Mouse (Mus musculus) forebrain, embryonic 12.5 days (tissue): ENCODE measurements around the gene Ddx17. TPM values are rescaled to one million over a fixed set of nuclear protein-coding genes. Genes with fewer than 3 reads are reported as not detected.

Experiments used
- ATAC-seq: fragments of 200-750 bp; cut with Nextera tagmentation; 2 replicates; pipeline ENCODE4 v1.8.0; 2017; ENCODE audit warnings: moderate TSS enrichment; ENCODE audit not compliant: low FRiP score
- H3K27ac ChIP-seq: fragments of 300-500 bp; sonication (generic); 2 replicates; pipeline ENCODE4 v1.5.1; 2016; ENCODE audit warnings: mild to moderate bottlenecking
- H3K27me3 ChIP-seq: fragments of 300-500 bp; sonication (generic); 2 replicates; pipeline ENCODE4 v1.6.1; 2016; ENCODE audit warnings: mild to moderate bottlenecking
- H3K36me3 ChIP-seq: fragments of 300-500 bp; sonication (generic); replicated peaks from 2 replicates; pipeline ENCODE4 v1.6.1; 2016; ENCODE audit warnings: mild to moderate bottlenecking
- H3K4me1 ChIP-seq: fragments of 300-500 bp; sonication (generic); 2 replicates; pipeline ENCODE4 v1.6.1; 2016
- H3K4me2 ChIP-seq: fragments of 300-500 bp; sonication (generic); 2 replicates; pipeline ENCODE4 v1.6.1; 2016; ENCODE audit warnings: mild to moderate bottlenecking, moderate library complexity
- H3K4me3 ChIP-seq: fragments of 300-500 bp; sonication (generic); replicated peaks from 2 replicates; pipeline ENCODE4 v1.5.1; 2016; ENCODE audit warnings: mild to moderate bottlenecking
- H3K9ac ChIP-seq: fragments of 300-500 bp; sonication (generic); 2 replicates; pipeline ENCODE4 v1.6.1; 2016; ENCODE audit warnings: mild to moderate bottlenecking
- H3K9me3 ChIP-seq: fragments of 300-500 bp; sonication (generic); 2 replicates; pipeline ENCODE4 v1.6.1; 2016
- WGBS: fragments of 180-500 bp; shearing (Covaris S2); methylation state at CpG from one replicate; pipeline ENCODE4 v1.1.7; 2016; 5-methylcytosine and 5-hydroxymethylcytosine counted together
- microRNA-seq: library from miRNA; unstranded; fragments of <30 nt; microRNA quantifications from one replicate; pipeline ENCODE4, GENCODE M21; 2017
- polyA plus RNA-seq: library from polyadenylated mRNA; unstranded; fragments of >200 nt; fragmentation: Nextera tagmentation; extraction: Ambion mirVana; gene quantifications from 2 replicates; pipeline ENCODE4 v1.2.1, GENCODE M21; 2016

The Ddx17 gene
- polyA plus RNA-seq, 1 experiment from 2014 or later: 76.2 TPM

DNA sequence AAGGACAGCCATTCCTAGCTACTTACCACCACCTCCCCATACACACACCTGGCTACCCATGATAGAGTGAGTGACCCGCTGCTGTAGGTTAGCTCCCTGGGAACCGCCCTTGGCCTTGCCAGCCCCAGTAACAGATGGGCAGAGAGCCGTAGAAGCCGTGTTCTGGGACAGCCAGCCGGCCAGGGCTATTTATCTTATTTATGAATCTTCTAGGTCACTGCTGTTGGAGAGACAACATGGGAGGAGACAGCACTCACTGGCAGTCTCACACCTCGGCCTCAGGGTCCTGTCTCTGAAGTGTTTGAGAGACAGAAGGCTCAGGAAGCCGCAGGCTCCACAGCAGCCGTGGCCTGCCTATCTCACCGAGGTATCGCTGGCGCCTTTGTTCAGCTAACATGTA, 57.1 kb downstream of the Ddx17 start:
- WGBS: 79% methylated on average over 11 of the region's 11 CpGs
- Histone ChIP-seq H3K9ac (no peak overlapping the region), H3K36me3 (no peaks in the 10 kb centered on the region), H3K27ac (no peak overlapping the region), H3K4me3 (no peak overlapping the region), H3K27me3 (peaks cover 29% of the 10 kb centered on the region), H3K9me3 (0 out of 2 replicates have a peak, but pooled peaks cover 3% of the 10 kb centered on the region), H3K4me1 (no peaks in the 10 kb centered on the region), H3K4me2 (no peak overlapping the region)
- ATAC-seq: no peak

DNA sequence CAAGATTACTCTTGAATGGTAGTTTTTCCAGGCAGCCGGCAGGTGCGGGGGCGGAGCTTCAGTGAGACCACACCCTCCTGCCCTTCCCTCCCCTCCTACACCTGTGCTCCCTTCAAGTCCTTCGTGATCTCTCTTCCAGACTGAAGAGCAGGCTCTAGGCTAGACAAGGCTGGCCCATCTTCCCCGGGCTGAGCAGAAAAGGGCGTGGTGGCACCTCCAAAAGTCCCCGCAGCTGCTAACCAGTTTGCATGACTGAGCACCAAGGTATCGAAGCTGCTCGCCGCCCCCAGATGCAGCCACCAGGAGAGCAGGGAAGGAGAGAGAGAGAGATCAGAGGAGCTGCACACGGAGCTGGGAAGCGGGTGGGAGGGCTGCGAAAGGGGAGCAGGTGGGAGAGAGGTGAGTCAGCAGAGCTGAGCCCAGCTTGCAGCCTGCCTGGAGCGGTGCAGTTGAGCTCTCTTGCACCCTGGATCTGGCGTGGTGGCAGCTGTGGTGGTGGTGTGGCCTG, 65.3 kb downstream of the Ddx17 start:
- Histone ChIP-seq H3K4me1 (peaks cover 4% of the 10 kb centered on the region), H3K4me2 (no peak overlapping the region), H3K36me3 (no peaks in the 10 kb centered on the region), H3K9ac (peak overlapping the region; percentile 7; the same call in 1 of the 2 replicates), H3K27me3 (peaks cover 20% of the 10 kb centered on the region; the same call in 1 of the 2 replicates), H3K9me3 (0 out of 2 replicates have a peak, but pooled peaks cover 3% of the 10 kb centered on the region), H3K27ac (no peak overlapping the region), H3K4me3 (no peak overlapping the region)
- ATAC-seq: no peak
- whole genome bisulfite sequencing: 11% methylated on average over 15 of the region's 15 CpGs

Small RNA genes within 50 kb of the gene (microRNA-seq; reads per million reads assigned to microRNA genes)
- gene Gm27903: not detected

Other genes starting within 250 kb of the Ddx17 start
- gene Pla2g6, start 218.4 kb downstream of the Ddx17 start, polyA plus RNA-seq: 30.1 and 30.8 TPM in 2 replicates
- 1.2 and 2.0 TPM in 2 replicates for gene Maff, start 200.1 kb downstream of the Ddx17 start, polyA plus RNA-seq
- gene Tmem184b, start 143.2 kb downstream of the Ddx17 start, polyA plus RNA-seq: 41.3 and 43.6 TPM in 2 replicates
- gene Csnk1e, start 91.2 kb downstream of the Ddx17 start, polyA plus RNA-seq: 245 and 267 TPM in 2 replicates
- not detected in 2 replicates for gene Kcnj4, start 41.5 kb downstream of the Ddx17 start, polyA plus RNA-seq
- gene Kdelr3, start 30.3 kb downstream of the Ddx17 start, polyA plus RNA-seq: 12.8 and 15.3 TPM in 2 replicates
- 1.4 and 1.8 TPM in 2 replicates for gene Dmc1, start 58.4 kb upstream of the Ddx17 start, polyA plus RNA-seq
- gene Fam227a, start 112.2 kb upstream of the Ddx17 start, polyA plus RNA-seq: 5.1 and 5.4 TPM in 2 replicates
- 89.3 and 90.6 TPM in 2 replicates for gene Cby1, start 112.5 kb upstream of the Ddx17 start, polyA plus RNA-seq
- 266 and 274 TPM in 2 replicates for gene Tomm22, start 124.1 kb upstream of the Ddx17 start, polyA plus RNA-seq
- gene Josd1, start 141.2 kb upstream of the Ddx17 start, polyA plus RNA-seq: 24.1 and 24.5 TPM in 2 replicates
- gene Gtpbp1, start 144.1 kb upstream of the Ddx17 start, polyA plus RNA-seq: 51.5 and 55.7 TPM in 2 replicates
- 6.2 and 8.6 TPM in 2 replicates for gene Sun2, start 195.8 kb upstream of the Ddx17 start, polyA plus RNA-seq
- 76.7 and 78.3 TPM in 2 replicates for gene Dnal4, start 231.1 kb upstream of the Ddx17 start, polyA plus RNA-seq